Mouse (Mus musculus) adrenal gland (tissue): ENCODE results near the gene Bsg.

Source experiments
- intact Hi-C: fragments of 180-260 bp; cut with DNase I; formaldehyde crosslinking; loops from one replicate; pipeline ENCODE4 v1.15.1; 2025

Bsg gene

DNA sequence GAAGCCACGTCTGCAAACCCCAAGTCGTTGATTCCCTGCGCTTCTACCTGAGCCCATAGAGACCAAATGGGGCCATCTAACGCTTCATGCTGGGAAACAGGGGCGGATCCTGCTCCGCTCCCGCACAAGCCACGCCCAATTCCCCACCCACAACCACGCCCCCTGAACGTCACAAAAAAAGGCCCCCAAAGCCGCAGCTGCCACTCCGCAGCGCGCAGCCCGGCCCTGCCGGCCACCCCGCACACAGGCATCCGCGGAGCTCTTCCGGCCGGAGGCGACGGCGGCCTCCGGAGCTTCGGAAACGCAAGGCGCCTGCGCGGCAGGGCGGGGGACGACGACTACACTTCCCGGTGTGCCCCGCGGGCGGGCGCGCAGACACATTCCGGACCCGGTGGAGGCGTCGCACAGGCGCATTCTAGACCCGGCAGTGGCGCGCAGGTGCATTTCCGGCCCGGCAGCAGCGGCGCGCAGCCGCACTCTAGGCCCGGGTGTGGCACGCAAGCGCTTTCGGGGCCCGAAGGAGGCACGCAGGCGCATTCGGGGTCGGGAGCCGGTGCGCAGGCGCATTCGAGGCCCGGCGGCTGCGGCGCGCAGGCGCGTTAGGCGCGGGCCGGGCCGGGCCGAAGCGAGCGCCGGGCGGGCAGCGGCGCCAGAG, 22.6 kb upstream of the Bsg start, which contains the start of gene Cdc34:
Gene Cdc34 (plus strand): TSS at position 605 of the 655 bp plus-strand sequence.
- intact Hi-C loops, result no loop called here

DNA sequence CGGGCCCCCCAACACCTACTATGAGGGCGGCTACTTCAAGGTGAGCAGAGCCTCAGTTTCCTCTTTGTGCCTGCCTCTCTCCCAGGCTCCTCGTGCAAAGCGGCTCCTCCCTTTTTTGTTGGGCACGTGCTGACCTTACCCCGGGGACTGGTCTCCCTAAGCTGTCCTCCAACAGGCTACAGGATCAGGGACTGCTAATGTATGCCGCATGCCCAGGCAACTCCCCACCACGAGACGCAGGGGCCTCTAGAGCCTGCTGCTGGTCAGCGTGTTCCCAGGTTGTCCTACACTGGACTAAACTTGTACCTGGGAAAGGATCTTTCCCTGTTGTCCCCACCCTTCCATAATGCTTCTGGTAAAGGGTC, 21.8 kb upstream of the Bsg start:
- intact Hi-C loops, result no loop called here

DNA sequence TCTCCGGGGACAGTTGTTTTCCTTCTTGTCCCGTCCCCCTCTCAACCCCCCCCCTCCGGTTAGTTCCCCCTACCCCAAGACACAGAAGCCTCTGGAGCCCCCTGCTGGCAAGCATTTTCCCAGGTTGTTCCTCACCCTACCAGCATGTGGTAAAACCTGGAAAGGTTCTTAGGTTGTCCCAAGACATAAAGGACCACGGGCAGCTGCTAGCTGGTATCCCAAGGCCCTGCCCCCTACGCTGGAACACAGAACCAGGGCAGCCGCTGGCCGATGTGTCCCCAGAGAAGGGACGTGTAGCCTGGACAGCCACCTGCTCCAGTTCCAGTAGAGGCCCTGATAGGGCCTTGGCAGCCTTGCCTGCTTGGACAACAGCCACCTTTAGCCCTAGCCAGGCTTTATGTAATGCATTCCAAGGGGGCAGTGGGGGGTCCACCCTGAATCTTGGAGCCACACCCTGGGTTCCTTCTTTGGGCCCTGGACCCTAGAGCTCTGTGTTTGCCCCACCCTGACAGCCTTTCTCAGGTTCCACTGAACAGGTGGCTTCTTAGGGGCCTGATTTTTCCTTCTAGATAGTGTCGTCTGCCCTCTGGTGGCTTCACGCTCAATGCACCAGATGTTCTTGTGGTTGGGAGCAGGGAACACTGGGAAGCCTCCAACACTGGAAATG, 21.2 kb upstream of the Bsg start:
- intact Hi-C loops, result no loop called here

DNA sequence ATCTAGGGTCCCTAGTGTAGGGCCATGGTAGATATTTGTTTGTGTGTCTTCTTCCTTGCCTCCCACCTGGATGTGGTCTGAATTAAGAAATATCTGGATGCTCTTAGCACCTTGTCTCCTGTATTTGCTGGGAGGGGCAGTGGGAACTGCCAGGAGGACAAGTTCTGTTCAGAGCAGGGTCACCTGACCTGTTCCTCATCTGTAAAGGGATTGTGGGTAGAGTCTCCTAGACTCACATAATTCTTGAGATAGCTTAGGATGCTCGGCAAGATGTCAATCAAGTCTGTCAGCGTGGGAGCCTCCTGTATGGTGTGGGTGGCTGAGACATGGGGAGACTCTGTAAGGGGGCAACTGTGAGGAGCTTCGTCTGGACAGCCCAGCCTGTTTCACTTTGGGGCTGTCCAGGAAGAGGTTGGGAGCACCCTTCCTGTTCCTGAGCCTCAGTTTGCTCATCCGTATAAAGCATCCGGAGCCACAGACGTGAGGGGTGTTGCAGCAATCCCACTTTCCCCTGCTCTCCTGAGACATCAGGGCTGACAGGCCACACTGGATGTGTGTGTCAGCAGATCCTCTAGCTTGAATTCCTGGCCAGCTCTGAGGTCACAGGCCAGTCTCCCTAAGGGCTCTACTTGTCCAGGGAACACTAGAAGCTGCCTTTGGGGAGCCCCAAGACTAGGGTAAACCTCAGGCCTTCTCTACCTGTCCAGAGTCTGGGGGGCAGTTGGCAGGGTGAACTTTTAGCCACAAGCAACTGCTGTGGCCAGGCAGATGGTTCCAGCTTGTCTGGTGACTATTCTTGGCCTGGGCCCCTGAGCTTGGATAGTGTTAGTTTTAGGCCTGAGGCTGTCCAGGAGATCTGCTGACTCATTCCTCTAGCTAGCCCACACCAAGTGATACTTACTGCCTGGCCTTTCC, 20.3 kb upstream of the Bsg start:
- intact Hi-C loops, result no loop called here

DNA sequence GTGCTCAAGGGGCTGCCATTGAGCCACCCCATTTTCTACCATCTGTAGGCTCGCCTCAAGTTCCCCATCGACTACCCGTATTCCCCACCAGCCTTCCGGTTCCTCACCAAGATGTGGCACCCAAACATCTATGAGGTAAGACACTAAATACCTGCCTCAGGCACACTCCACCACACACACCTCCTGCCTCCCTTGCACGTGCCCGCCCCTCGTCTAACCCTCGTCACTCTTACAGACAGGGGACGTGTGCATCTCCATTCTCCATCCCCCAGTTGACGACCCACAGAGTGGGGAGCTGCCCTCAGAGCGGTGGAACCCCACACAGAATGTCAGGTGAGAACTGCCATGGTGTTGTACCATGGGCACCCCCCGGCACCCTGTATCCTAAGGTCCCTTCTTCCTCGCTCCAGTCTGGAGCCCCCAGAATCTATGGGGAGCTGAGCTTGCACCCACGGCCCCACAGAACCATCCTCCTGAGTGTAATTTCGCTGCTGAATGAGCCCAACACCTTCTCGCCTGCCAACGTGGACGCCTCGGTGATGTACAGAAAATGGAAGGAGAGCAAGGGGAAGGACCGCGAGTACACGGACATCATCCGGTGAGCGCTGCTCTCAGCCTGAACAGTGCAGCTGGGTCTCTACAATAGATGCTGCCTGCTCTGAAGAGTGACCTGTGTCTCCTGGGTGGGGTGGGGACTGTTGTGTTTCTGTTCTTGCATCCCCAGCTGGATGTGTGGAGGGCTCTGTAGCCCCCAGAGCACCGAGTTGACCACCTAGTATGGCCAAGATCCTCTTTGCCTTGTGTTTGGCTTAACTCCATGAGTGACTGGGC, 19.3 kb upstream of the Bsg start:
- intact Hi-C loops, result no loop called here

DNA sequence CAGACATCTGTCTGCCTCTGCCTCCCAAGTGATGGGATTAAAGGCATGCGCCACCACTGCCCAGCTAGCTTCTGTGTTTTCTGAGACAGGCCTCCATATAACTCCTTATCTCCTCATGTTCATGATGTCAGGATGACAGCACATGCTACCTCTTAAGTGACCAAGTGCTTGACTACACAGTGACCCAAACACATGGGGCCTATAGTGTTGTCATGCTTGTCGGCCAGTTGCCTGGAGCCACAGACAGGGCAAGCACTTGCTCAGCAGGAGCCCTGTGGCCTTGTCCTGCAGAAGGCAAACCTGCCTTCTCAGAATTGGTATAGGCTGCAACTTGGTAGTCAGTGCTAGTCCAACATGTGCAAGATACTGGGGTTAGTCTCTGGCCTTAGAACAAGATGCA, 18.1 kb upstream of the Bsg start:
- intact Hi-C loops, result no loop called here

DNA sequence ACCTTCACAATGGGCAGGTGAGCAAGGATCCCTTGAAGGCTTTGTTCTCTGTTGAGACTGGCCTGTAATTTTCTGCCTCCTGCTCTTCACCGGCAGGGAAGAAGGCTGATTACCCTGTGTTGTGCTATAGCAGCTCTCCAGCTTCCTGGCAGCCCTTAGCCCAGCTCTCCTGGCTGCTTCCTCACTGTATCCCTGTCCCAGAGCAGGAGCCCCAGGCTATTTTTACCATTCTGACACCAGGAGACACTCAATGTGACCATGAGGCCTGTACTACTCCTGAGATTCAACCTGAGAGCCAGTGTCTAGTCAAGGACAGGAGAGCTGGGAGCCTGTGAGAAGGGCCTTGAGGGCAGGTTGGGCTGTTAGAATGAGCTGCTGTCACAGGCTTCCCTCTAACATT, 17.6 kb upstream of the Bsg start:
- intact Hi-C loops, result no loop called here

DNA sequence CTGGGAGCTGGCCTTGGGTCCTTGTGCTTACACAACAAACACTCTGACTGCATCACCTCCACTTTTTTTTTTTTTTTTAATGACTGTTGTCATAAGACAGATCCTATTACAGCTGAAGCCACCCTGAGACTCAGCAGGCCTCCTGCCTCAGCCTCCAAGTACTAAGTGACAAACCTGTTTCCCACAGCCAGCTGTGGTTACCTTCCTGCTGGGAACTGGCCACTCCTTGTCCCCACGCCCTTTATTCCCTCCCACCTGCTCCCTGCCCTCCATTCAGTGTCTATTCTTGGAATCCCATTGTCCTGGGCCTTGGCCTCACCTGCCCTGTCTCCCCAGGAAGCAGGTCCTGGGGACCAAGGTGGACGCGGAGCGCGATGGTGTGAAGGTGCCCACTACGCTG, 16.8 kb upstream of the Bsg start:
- intact Hi-C loops, result no loop called here

DNA sequence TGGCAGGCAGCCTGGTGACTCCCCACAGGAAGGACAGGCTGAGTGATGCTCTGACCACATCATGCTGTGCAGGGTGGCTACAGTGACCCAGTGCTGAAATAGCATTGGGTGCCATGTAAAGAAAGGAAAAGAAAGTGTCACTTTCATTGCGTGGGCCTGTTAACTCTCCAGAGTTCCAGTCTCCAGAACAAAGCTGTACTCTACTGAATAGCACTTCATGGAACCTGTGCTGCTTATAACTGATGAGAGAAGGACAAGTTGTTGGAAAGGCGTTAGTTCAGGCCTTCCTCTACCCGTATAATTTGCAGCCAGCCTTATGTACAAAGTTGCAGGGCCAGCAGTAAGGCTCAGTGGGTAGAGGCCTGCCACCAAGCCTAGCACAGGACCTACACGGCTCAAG, 15.6 kb upstream of the Bsg start, which contains the start of gene Gzmm:
Gene Gzmm (plus strand): TSS at position 301 of the 400 bp plus-strand sequence.
- intact Hi-C loops, result no loop called here

DNA sequence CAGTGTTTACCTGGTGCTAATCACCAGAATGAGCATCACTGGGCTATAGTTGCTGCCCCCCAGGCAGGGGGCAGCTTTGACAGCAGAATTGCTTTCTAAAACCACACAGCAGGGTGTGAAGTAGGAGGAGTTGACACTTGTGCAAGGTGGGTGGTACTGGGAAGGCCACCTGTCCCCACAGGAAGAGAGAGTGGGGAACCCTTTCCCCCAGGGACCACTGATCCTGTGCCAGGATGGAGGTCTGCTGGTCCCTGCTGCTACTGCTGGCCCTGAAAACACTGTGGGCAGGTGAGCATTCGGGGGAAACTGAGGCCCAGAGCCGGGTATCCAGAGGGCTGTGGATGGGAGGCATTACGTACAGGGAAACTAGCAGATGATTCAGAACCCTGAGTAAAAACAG, 15.1 kb upstream of the Bsg start:
- intact Hi-C loops, result no loop called here

DNA sequence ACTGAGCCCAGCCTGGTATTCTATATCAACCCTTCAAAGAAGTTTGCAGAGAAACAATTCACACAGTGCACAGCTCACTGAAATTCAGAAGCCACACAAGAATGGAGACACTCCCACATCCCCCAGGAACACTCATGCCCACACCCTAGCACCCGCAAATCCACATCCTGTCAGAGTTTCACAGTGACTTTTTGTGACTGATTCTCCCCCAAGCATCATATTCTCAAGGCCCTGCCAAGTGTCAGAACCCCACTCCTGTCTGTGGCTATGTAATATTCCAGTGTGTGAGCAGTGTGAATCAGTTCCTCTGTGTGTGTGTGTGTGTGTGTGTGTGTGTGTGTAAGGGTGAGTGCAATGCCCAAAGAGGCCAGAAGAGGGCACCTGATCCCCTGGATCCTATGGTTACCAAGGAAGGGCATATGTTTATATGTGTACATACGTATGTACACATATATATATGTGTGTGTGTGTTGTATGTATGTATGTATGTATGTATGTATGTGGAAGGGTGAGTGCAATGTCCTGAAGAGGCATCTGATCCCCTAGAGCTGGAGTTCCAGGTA, 12.2 kb upstream of the Bsg start:
- intact Hi-C loops, result no loop called here

DNA sequence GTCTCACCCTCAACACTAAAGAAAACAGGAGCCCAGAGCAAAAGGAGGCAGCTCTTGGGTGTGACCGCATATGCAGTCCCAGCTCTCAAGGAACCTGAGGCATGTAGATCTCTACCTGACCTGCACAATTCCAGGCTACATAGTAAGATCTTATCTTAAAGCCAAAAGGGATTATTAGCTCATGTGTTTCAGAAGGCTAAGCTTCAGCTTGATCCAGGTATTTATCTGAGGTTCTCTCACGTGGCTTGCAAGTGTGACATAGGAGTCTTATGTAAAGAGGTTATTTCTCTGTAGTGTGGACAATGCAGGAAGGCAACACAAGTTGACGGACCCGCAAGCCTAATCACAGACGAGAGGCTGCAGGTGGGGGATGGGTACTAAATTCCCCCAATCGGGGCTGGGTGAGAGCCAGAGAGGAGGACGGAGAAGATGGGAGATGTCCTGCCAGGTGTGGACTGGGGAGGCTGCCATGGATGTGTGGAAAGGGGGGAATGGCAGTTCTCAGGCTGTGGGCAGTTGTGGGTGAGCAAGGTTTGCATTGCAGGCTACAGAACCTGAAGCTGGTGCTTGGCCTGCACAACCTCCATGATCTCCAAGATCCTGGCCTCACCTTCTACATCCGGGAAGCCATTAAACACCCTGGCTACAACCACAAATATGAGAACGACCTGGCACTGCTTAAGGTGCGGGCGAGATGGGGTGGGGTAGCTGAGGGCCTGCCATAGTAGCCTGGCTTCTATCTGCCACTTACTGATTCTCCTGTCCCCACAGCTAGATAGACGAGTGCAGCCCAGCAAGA, 10.5 kb upstream of the Bsg start:
- intact Hi-C loops, result no loop called here

DNA sequence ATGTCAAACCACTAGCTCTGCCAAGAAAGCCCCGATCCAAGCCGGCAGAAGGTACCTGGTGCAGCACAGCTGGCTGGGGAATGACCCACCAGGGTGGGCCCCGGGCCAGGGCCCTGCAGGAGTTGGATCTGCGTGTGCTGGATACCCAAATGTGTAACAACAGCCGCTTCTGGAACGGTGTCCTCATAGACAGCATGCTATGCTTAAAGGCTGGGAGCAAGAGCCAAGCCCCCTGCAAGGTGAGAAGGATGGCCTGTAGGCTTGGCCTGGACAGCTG, 10.0 kb upstream of the Bsg start:
- intact Hi-C loops, result no loop called here

DNA sequence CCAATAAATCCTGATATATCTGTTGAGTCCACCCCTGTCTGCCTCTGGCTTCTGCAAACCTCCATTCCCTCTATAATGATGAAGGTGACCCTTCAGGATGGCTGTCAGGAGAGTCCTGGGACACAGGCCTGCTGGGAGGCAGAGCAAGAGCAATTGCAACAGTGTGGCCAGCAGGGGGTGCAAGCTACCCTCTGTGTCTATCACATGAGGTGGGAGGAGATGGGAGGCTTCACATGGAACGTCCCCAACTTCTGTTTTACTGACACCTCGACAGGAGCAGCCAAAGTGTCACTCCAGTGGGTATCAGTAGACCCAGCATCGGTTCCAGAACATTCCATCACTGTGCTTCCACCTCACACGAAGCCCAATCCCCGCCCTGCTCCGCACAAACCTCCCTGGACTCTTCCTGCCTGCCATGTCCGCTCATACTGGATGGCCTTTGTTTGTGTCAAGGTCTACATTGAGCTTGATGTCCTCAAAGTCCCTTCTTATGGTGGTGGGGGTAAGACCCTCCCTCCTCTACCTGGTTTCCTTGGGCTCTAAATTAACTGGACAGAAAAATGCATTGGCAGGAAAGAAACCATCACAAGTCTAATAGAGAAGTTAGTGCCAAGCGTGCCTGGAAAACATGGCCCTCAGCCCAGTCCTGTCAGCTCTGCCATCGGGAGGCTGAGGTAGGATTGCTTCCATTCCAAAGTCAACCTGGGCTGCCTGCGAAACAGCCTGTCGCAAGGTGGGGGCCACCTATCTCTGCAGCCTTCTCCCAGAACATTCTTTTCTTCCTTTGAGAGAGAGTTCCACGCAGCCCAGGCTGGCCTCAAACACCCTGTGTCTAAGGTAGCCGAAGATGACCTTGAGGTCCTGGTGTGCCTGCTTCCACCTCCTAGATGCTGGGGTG, 8.8 kb upstream of the Bsg start:
- intact Hi-C loops, result loop anchor here (5.0 kb wide), 1 partner anchor 92 kb away; no protein-coding TSS in a partner anchor

DNA sequence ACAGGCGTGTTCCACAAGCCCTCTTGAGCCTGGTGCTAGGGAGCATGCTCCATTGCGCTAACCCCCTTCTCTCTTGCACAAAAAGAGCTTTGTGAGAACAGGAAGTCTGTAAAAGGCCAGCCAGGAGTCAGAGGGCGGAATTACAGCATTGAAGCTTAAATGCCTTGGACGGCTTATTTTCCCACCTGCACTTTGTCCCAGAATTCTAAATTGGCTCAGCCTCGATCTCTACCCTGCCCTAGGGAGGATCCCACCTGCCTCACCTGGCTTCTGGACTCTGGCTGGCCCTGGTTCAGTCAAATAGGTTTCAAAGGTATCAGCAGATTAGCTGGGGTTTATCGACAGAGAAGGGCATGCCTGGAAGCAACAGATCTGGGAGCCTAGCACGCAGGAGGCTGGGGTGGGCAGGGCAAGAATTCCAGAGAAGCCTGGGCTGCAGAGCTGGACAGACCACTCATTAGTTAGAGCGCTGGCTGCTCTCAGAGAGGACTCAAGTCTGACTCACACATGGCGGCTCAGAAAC, 8.1 kb upstream of the Bsg start:
- intact Hi-C loops, result loop anchor here (5.0 kb wide), 1 partner anchor 91 kb away; no protein-coding TSS in a partner anchor

DNA sequence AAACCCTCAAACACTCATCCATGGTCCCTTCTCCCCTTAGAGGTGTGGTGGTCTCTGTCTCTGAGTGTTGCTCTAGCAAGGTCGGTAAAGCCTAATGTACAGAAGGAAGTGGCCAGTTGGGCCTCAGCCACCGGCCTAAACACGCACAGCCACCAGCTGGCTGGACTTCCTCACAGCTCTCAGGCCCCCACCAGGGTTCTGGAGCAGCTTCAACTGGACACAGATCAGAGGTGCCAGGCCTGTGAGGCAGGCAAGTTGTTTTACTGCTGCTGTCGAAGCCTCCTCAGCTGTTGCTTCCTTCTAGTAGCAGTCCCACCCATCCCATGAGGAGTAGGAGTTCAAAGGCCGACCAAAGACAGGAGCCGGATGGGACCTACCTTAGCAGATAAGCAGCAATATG, 6.4 kb upstream of the Bsg start:
- intact Hi-C loops, result loop anchor here (5.0 kb wide), 1 partner anchor 89 kb away; no protein-coding TSS in a partner anchor

DNA sequence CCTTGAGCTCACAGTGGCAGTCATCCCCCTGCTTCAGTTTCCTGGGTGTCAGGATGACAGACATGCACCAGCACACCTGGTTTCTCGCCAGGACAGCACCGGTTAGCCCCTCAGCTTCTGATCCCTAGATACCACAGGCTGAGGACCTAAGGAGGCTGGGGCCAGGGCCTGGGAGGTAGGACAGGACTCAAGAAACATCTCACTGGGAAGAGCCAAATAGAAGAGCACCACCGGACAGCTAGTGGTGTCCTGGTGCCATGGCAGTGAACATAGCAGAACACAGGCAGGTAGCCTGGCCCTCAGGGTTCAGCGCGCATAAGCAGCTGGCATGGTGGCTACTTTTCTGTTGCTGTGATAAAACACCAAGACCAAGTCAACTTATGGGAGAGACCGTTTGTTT, 5.8 kb upstream of the Bsg start:
- intact Hi-C loops, result loop anchor here (5.0 kb wide), 1 partner anchor 89 kb away; no protein-coding TSS in a partner anchor

DNA sequence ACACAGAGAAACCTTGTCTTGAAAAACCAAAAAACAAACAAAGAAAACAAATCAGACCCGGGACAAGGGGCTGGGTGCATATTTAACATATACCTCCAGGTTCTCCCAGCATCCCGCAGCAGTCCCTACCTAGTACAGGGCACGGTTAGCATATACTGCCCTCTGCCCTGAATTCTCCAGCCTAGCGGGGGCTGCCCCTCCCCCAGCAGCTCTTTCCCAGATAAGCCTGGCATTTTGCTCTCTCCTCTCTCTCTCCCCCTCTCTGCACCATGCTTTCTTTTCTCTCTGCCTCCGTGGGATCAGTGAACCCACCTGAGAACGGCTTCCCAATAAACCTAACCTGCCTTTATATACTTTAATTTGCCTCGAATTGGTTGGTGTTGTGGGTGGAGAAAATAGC, 3.6 kb upstream of the Bsg start:
- intact Hi-C loops, result no loop called here
